Mouse (Mus musculus) adipocyte (in vitro differentiated cells): ENCODE data around the gene Tdrd3.

ENCODE experiments used
- DNase-seq: peaks from one replicate; pipeline ENCODE4 v3.0.0-alpha.2; 2016; ENCODE audit warnings: low spot score

Gene Tdrd3

GRCm38 (mm10) chr14:87567034-87567461 lies 150.6 kb downstream of the Tdrd3 start:
- no peak for DNase-seq

GRCm38 (mm10) chr14:87567626-87568446 lies 151.4 kb downstream of the Tdrd3 start:
- no peak for DNase-seq

DNA sequence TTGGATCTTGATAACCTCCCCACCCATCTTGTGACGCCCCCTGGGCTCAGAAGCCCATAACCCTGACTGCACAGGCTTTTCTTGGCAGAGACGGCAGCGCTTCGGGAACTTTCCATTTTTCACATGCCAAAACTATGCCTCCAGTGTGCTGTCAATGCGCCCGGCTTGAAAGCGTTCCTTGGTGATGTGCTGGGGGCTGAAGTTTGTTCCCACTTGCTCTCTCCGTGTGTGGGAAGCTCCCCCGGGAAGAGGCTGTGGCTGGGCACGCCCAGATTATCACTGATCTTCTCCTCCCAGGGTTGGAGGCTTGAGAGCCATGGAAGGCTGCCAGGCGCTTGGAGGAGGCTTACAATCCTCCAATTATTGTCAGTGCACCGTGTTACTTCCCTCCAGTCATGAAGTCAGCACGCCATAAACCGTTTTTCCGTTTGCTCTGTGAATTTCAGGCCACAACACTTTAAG lies 152.0 kb downstream of the Tdrd3 start:
- DNase-seq, result peak; percentile 5

- no peak for DNase-seq
Observed at GRCm38 (mm10) chr14:87569471-87569870, 153.0 kb downstream of the Tdrd3 start.

- no peak for DNase-seq
Observed at GRCm38 (mm10) chr14:87572453-87572852, 156.0 kb downstream of the Tdrd3 start.

DNA sequence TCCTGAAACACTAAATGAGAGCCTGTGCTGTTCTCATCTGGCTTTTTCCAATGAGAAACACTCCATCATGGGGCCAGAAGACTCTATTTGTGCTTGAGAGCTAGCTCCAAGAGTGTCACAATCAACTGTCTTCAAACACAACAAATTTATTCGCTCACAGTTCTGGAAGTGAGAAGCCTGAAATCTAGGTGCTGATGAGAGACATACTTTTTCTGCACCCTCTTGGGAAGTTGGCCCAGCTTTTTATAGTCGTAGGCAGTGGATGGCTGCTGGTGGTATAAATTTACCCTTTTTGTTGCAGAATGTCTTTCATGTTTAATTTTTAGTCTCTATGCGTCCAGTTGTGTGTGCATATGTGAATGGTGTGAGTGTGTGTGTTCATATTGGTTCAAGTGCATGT lies 166.2 kb downstream of the Tdrd3 start:
- DNase-seq, result no peak
